Mouse (Mus musculus): Measurements from ENCODE around the gene Fam83f.

Fam83f gene

DNA sequence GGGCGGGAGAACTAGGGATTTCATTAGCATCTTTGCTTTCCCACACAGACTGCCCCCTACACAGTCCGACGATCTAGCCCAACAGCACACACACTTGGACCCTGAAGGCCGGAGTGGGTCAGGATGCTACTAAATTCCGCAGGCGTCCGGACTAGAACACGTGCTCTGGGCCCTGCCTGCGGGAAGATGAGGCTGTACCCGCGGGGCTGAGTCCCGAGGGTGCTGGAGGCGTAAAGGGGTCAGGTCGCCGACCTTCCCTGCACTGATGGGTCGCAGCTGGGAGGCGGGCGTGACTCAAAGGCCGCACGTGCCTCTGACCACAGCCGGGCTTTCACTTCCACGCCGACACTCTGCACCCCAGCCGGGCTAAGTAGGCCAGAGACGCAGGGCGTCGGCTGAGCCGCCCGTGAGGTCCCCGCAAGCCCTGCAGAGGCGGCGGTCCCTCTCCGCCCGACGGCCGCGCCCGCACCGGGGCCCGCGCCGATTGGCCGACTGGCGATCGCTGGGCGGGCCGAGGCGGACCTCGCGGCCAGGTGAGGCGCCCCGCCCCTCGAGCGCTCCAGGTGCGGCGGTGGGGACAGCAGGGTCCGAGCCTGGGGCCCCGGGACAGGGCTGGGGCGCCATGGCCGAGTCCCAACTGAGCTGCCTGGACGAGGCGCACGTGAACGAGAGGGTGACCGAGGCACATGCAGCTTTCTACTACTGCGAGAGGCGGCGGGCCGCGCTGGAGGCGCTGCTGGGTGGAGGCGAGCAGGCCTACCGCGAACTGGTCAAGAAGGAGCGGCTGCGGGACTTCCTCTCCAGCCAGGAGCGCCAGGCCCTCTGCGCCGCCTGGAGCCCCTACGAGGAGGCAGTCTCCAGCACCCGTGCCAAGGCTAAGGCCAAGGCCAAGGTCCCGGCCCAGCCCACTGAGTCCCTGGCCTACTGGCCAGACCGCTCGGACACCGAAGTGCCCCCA is at the start of gene Fam83f:
Fam83f (plus strand) TSS at position 553 of the 958 bp plus-strand sequence.
- DNase-seq: no peak

DNA sequence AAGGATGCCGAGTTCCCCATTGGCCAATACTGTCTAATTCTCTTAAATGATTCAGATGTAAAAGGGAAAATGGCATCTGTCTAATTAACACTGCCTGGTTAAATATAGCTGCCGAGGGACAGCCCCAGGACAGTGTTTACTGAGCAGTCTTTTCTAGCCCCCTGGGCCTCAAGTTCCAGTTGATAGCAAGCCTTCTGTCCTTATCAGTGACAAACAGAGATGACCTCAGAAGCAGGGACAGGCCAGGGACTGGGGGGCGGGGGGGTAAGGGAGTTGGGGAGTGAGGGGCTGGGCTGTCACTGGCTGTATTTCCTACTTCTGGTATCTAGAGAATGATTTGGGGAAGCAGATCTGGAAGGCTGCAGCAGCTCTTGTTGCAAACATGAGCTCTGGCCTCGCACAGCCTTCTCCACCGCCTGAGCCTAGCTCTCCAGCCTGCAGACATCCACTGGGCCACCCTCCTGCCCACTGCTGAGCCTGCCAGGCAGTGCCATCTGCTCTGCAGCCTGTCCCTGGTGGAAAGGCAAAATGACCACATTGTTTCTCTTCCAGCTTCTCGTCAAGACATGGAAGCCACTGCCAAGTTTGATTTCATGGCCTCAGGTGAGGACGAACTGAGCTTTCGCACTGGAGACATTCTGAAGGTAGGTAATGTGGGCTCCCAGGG is 48.3 kb upstream of the Fam83f start:
- no peak for DNase-seq

DNA sequence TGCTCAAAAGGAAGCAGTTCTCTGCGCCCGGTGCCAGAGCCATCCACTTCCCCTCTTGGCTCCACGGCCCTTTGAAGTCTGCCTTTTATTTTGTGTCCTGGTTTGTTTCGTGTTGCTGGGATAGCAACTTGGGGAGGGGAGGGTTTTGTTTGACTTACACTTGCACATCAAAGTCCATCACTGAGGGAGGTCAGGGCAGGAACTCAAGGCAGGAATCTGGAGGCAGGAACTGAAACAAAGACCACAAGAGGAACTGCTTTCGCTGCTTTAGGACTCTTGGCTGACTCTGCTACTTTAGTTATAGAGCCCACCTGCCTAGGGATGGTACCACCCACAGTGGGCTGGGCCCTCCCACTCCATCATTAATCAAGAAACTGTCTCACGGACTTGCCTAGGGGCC is 45.2 kb upstream of the Fam83f start:
- no peak for DNase-seq

DNA sequence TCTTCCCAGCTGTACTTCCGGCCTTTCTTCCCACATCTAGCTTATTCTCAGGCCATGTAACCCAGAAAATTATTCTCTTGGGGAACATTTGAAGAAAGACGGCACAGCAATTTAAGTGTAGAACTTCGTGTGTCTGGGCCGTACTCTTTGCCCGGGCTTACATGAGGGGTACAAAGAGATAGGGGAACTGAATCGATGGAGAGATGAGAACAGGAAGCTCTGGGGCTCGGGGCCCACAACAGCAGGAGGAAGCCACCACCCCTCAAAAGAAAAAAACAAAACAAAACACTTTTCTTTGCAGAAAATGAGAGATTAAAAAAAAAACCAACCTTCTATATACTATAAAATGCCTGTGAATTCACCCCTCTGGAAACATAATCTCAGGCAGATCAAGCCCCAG is 41.5 kb upstream of the Fam83f start:
- no peak for DNase-seq

DNA sequence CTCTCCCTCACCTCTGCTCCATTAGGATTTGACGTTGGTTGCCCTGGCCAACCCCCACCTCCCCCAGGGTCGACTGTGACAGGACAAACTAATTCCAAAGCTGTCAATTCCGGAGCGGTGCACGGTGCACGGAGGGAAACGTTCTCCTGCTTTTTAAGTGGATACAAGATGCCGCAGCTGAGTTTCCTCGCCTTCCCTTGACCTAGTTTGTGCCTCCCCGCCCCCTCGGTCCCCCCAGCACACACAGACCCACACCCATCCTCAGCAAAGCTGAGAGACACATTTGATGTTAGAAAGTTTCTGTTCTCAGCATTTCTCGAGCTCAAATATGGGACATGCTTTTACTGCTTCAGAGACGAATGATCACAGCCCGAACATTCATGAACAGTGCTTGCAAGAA is 40.9 kb upstream of the Fam83f start:
- no peak for DNase-seq

DNA sequence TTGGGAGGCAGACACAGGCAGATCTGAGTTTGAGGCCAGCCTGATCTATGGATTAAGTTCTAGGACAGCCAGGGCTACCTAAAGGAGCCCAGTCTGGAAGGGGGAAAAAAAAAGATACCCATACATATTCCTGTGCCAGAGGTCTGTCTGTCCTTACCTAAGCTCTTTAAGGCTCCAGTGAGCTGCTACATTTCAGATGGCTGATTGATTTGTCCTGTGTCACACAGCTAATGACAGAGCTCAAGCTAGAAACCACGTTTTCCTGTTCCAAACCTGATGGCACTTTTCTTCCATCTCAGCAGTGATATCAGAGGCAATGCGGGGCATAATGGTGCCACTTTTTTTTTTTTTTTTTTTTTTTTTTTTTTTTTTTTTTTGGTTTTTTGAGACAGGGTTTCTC is 40.3 kb upstream of the Fam83f start:
- DNase-seq: no peak

DNA sequence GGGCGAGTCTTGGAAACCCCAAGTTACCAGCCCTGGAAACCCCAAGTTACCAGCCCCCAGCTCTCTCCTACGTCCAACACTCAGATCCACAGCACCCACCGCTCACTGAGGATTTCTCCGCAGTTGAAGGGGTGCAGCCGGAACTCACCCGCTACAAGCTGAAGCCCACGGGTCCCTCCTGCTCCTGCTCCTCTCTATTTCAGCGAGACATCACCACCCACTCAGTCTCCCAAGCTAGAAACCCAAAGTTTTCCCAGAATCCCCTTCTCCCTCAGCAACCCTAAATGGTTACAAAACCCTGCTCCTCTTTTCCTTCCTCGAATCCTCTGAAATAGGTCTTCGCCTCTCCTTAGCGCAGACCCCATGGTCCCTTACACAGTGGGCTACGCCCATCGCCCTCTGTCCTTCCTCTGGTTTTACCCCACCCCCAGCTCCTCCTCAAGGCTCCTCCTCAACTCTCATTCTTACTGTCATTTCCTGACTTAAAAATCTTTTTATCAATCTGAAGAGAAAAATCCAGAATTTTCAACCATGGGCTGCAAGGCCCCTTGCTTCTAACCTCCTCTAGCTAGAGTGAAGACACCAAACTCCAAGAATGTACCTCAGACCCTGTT is 39.3 kb upstream of the Fam83f start:
- DNase-seq: peak; percentile 45

DNA sequence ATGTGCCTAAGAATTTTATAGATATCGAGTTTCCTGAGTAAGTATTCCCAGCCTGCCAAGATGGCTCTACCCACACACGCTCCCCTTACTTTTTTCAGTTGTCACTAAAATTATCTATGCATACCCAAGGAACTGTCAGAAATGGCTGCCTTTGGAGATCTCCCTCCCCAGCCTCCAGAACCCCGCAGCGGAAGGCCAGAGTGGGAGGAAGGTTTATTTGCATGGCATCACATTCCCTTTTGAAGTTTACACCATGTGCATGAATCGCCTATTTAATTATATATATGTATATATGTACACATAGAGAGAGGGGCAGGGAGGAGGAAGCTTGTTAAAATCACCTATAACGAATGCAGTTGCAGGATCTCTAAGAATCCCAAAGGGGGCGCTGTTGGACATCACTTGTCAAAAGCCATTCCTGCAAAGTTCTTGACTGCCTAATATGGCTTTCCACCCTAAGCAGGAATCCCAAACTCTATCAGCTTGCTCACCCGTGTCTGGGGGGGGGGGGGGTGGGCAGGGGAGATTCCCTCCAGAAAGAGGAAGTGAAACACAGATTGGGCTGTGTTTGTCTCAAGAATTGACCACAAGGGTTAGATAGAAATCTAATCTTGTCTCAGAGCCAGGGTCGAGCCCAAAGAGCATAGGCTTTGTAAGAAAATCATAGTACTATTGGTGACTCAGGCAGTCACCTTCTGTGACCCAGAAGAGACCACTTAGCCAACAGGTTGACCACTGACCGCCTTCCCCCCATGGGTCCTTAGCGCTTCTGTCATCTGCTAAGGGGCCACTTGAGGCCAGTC is 37.1 kb upstream of the Fam83f start:
- peak; percentile 45 for DNase-seq

DNA sequence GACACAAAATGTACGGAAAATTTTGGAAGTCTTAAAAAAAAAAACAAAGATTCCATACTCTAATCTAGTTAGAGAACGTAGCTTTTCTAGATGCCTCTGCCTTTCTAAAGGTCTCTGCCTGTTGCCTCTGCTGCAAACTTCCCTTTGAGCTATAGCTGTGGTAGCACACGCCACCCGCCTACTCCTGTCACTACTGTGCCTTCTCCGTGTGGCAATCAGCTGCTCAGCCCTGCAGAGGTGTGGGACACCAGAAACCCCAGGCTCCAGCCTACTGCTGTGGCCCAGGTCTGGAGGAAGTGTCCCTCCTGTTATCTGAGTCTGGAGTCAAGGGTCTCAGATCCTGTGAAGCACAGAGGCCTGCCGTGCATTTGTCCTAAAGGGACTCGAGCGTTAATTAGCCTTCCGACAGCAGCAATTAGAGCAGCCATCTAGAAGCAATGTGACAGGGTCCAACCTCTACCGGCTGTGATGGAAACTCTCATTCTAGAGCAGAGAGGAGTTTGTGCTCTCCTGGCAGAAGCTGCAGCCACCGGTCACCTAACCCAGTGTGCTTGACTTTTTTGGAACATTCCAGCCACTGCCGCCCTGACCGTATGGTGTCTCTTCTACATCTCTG is 34.8 kb upstream of the Fam83f start:
- no peak for DNase-seq

DNA sequence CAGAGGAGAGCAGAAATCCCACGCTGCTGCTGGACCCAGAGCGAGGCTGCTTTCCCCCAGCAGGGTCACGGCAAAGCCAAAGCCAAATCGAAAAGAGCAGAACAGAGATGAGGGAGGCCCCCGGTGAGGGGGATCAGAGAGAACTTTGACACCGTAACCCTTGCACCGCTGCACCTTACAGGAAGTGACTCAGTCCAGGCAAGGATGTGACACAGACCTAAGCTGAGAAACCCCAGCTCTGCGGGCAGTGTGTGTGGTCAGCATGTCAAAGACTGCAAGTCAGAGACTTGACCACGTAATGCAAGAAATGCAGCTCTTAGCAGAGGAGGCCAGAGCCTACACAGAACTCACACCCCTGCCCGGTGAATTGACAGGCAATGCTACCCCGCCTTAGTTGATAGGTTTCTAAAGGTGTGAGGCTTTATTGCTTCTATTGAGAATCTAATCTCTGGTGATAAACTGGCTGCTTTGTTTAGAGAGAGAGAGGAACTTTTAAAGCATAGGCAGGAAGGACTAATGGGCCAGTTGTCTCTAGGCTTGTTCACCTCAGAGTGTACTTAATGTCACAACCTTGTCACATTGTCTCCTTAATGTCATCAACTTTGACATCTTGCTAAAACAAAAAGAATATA is 32.5 kb upstream of the Fam83f start:
- no peak for DNase-seq

DNA sequence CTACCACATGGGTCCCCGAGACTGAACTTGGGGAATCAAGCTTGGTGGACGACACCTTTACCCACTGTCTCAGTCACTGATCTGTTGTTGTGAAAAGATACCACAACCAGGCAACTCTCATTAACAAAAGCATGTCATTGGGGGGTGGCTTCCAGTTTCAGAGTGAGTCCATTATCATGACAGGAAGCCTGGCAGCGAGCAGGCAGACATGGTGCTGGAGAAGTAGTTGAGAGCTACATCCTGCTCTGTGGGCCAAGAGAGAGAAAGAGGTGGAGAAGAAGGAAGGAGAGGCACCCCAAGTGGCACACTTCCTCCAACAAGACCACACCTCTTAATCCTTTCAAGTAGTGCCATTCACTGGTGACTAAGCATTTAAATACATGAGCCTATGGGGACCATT is 31.8 kb upstream of the Fam83f start:
- DNase-seq: no peak

DNA sequence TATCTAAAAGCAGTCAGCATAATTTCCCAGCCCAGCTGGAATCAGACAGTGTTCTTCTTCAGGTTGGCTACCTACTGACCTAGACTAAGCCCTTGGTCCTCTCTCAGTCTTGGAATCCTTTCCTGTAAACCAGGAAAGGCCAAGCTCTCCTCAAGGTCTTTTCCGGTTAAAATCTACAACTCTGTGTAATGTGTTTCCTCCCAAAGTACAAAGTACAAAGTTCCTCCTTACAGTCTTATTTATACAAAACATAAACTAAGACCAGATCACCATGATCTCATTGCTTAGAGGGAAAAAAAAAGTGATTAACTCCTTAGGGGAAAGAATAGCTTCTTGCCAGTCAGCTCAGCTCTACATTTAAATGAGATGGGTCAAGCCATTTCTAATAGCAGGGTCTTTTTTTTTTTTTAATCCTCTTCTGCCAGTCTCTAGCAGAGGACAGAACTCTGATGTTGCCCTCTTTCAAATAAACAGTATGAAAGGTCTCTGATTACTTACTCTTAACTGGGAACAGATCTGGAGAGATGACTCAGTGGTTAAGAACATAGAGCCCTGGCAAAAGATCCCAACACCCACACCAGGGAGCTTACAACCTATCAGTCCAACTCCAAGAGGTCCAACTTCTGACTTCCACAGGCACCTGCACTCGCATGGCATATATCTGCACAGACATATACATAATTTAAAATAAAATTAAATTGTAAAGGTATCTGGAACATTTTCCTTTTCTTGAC is 29.8 kb upstream of the Fam83f start:
- no peak for DNase-seq

DNA sequence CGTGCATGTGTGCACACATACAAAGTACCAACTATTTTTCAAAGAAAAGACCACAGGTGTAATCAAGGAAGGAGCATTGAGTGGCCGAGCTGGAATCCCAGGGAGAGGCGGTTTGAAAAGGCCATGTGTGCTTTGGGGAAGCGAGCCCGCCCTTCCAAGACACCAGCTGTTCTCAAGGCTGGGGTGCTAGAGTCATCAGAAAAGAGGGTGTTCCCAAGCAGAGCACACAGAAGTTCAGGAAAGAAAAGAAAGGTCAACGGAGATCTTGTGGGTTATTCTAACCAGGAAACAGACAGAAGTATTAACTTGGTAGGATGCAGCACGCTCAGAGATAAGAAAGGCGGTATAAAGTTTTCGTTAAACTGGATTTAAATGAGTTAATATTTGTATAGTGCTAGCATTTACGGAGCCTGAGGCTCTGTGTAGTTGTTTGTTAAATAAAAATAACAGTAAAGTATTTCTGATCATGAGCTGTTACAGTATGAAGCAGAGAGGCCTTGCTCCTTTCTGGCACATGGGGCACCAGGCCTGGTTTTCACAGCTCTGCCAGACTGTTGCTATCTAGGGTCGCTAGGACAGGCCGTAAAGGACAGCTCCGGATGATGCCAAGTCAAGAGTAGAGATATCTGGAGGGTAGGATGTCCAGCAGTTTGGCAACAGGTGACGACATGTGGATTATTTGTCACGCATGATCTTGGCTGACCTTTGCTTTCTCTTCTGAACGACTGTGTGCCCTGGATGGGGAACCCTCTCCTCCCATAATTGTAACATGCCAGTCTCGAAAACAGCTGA is 26.4 kb upstream of the Fam83f start:
- DNase-seq: no peak

DNA sequence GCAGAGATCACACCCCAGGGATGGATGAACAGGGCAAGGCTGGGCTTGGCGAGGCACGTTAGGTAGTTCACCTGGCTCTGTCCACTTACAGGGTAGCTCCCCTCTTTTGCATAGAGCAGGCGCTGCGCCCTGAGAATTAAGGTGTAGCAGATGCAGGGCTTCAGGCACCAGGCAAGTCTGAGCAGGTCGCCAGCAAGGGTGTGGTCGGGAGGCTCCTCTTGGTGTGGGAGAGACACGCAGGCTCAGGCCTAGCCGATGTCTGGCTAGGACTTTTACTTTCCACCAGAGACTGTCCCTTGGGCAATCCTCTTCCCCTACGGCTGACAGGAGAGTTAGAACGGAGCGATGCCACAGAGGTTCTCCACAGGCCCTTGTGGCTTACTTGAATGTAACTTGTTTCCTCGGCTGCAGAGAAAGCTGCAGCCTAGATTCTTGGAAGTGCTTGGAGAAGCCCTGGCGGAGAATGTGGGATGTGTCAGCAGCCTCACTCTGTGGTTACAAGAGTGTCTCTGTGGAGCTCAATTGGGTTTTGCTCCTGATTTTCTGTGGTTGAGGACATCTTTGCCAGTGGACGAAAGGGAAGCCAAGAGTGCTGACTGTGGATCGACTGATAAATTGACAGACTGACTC is 22.6 kb upstream of the Fam83f start:
- no peak for DNase-seq

DNA sequence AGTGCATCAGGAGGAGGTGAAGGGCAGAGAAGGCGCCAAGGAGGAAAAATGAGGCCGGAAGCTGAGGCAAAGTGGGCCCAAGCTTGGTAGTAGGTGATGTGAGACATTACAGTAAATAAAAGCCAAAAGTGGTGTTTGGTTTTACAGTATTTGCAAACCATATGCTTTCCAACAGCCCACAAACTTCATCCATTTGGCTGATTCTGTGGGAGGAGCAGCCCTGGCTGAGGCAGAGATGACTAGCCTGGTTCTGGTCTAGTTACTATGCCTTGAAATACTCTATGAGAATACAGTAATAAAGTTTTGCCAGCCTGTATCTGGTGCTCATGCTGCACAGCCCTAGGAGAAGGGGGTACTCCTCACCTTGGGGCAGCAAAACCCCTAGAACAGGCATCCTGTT is 21.2 kb upstream of the Fam83f start:
- DNase-seq: no peak

DNA sequence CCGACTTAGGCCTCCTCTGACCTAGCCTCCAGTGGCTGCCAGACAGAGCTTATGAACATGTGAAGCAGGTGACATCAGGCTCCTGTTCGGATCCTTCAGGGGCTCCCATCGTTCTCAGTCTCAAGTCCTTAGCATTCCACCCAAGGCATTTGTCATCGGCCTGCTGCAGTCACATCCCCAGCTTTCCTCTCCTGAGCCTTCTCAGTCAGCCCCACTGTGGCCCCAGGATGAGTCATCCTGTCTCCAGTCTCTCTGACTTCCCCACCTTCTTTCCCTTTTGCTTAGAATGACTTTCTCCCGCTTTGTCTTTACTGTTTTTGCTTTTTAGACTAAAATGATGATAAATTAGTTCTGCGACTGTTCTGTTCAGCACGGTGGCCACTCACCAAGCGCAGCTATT is 17.8 kb upstream of the Fam83f start:
- no peak for DNase-seq

DNA sequence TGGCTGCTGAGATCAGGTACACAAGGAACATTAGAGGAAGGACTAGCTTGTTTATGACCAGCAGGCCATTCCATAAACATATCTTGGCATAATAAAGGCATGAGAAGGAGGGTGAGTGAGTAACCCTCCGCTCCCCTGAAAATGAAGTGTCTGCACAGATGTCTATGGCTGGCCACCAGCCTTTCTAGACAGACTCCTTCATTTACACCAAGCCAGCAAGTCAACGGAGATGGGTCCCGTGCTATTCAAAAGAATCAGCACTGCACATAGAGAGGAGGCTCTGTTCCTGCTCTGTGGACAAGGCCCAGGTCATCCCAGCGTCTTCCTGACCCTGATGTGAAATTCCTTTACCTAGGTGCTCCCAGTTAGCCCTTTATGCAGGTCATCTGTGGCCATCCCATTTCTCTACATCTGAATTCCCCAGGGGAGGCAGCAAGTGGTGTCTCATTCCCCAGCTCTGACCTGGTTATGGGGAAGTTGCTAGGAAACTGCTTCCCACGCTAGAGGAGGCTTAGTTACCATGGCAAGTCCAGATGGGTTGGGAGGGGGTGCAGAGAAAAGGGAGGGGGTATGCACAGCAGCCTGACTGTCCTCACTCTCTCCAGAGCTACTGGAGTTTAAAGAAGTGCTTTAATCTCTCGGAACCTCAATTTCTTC is 12.7 kb upstream of the Fam83f start:
- DNase-seq: peak; percentile 43

DNA sequence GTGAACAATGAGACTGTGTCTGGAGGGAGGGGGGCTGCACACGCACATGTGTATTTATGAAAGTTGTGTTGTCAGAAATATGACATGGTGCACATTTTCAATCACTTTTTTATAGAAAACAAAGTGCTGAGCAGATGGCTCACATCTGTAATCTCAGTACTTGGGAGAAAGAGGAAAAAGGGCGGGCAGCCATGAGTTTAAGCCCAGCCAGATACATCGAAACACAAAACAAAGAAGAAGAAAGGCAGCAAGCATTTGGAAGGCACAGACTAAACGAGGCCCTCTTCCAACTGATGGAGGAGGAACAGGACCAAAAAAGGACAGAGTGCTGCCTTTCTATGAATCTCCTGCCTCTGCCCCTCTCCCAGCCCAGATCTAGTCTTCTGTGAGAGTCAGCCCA is 10.7 kb upstream of the Fam83f start:
- no peak for DNase-seq

DNA sequence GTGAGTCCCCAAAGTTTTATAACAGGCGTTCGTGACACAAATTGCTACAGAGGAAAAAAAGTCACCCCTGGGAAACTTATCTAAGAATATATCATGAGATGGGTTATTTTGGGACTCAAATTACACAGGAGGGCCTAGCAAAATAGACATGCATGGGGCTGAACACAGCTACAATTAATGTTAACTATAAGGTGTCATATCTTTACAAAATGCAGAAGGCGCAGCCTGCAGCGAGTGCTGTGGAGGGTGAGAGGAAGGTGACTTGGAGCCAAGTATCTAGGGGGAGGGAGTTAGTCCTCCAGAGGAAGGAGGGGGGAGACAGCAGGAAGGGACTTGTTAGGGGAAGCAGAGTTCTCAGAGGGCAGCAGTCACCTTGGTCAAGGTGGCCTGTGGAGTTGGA is 7.2 kb upstream of the Fam83f start:
- no peak for DNase-seq
